Mouse (Mus musculus): ENCODE measurements around the gene Stx3. TPM values are rescaled to one million over a fixed set of nuclear protein-coding genes. Genes with fewer than 3 reads are reported as not detected.

Gene Stx3
- not detected in 2 replicates for polyA plus RNA-seq (2012)

- TF ChIP-seq TAL1 (IDR thresholded peaks at IDR 0.05; ENCODE audit: low read length) (no peak), GATA1 (IDR thresholded peaks at IDR 0.05; ENCODE audit: low read length) (no peak)
- H3K9me3 ChIP-seq (ENCODE audit: control insufficient read depth, low read length): no peaks in the 10 kb centered on the region
- no peaks in the 10 kb centered on the region; the same call in 1 of the 2 replicates for H3K4me1 ChIP-seq (ENCODE audit: control insufficient read depth)
- no peaks in the 10 kb centered on the region for H3K36me3 ChIP-seq (ENCODE audit: control insufficient read depth)
- peaks cover 60% of the 10 kb centered on the region for H3K27me3 ChIP-seq (ENCODE audit: control insufficient read depth)
- peak within 1 kb of the TSS; percentile 33 for H3K4me3 ChIP-seq (replicated peaks)
These were observed at the start of gene Stx3 for GRCm38 (mm10) chr19:11819143-11819700. Stx3 (minus strand) TSS chr19:11819403.

- Histone ChIP-seq H3K4me3 (replicated peaks) (no peak overlapping the region), H3K27me3 (ENCODE audit: control insufficient read depth) (peaks cover 7% of the 10 kb centered on the region), H3K36me3 (ENCODE audit: control insufficient read depth) (no peaks in the 10 kb centered on the region), H3K9me3 (ENCODE audit: control insufficient read depth, low read length) (peaks cover 8% of the 10 kb centered on the region), H3K4me1 (ENCODE audit: control insufficient read depth) (no peaks in the 10 kb centered on the region)
- TF ChIP-seq TAL1 (IDR thresholded peaks at IDR 0.05; ENCODE audit: low read length): no peak
- no peak for TF ChIP-seq GATA1 (IDR thresholded peaks at IDR 0.05; ENCODE audit: low read length)
These were observed 48.6 kb upstream of the Stx3 start for GRCm38 (mm10) chr19:11867837-11868236.

- peaks cover 2% of the 10 kb centered on the region; the same call in 1 of the 2 replicates for H3K9me3 ChIP-seq (ENCODE audit: control insufficient read depth, low read length)
- no peak for TF ChIP-seq TAL1 (IDR thresholded peaks at IDR 0.05; ENCODE audit: low read length)
- TF ChIP-seq GATA1 (IDR thresholded peaks at IDR 0.05; ENCODE audit: low read length): no peak
- no peaks in the 10 kb centered on the region for H3K36me3 ChIP-seq (ENCODE audit: control insufficient read depth)
- H3K4me3 ChIP-seq (replicated peaks): no peak within 1 kb of the TSS
- no peaks in the 10 kb centered on the region for H3K4me1 ChIP-seq (ENCODE audit: control insufficient read depth)
- no peaks in the 10 kb centered on the region for H3K27me3 ChIP-seq (ENCODE audit: control insufficient read depth)
These were observed 41.8 kb upstream of the Stx3 start, which contains the start of gene Olfr1418 for GRCm38 (mm10) chr19:11860966-11861365. Olfr1418 (minus strand) TSS chr19:11861066.

DNA sequence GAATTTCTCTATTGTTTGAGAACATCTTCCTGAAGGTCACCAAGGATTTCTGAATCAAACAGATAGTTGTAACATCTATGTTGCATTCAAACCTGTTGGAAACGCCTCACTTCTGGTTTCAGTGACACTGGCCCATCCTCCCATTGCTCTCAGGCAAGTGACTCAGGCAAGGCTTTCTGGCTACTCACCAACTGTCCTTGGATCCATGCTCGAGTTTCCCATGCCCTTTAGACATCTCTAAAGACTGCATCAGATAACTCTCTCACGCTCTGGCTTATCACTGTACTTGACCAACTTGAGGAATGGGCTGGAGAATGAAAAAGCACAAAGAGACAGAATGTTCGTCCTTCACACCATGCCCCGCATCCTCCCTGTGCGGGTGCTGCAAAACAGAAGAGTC lies 37.3 kb upstream of the Stx3 start:
- no peaks in the 10 kb centered on the region for H3K9me3 ChIP-seq (ENCODE audit: control insufficient read depth, low read length)
- H3K36me3 ChIP-seq (ENCODE audit: control insufficient read depth): no peaks in the 10 kb centered on the region
- TF ChIP-seq GATA1 (IDR thresholded peaks at IDR 0.05; ENCODE audit: low read length): no peak
- no peak for TF ChIP-seq TAL1 (IDR thresholded peaks at IDR 0.05; ENCODE audit: low read length)
- H3K4me1 ChIP-seq (ENCODE audit: control insufficient read depth): no peaks in the 10 kb centered on the region
- H3K27me3 ChIP-seq (ENCODE audit: control insufficient read depth): no peaks in the 10 kb centered on the region
- H3K4me3 ChIP-seq (replicated peaks): no peak overlapping the region

DNA sequence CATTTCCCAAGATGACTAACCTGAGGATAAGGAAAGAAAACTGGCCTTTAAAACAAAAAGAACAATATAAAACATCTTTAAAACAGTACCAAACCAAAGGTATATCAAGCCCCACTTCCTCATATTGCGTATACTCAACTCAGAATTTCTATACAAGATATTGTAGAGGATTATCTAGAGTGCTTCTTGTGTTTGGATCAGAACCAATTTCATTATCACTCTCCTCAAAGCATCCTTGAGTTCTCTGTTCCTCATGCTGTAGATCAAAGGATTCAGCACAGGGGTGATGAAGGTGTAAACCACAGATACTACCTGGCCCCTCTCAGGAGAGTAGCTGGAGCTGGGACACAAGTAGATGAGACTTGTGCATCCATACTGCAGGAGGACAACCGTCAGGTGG lies 35.6 kb upstream of the Stx3 start:
- Histone ChIP-seq H3K4me1 (ENCODE audit: control insufficient read depth) (no peaks in the 10 kb centered on the region), H3K27me3 (ENCODE audit: control insufficient read depth) (no peaks in the 10 kb centered on the region), H3K4me3 (replicated peaks) (no peak overlapping the region), H3K9me3 (ENCODE audit: control insufficient read depth, low read length) (no peaks in the 10 kb centered on the region), H3K36me3 (ENCODE audit: control insufficient read depth) (no peaks in the 10 kb centered on the region)
- TF ChIP-seq GATA1 (IDR thresholded peaks at IDR 0.05; ENCODE audit: low read length) (no peak), TAL1 (IDR thresholded peaks at IDR 0.05; ENCODE audit: low read length) (no peak)

DNA sequence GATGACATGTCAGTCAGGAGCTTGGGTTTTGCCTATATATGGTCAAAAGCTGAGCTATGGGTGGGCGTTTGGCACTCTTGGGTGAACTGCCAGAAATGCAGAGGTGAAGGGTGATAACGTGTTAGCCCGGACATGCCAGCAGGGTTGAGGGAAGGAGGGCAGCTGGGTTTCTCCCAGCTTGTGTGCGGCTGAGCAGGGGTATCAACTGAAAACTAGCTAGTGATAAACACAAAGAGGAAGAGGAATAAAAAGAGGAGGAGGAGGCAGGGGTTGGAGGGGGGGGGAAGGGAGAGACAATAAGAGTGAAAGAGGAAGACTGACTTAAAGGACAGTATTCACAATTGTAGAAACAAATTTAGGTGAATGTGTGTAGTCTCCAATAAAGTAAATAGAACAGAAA lies 33.4 kb upstream of the Stx3 start:
- no peaks in the 10 kb centered on the region for H3K36me3 ChIP-seq (ENCODE audit: control insufficient read depth)
- no peaks in the 10 kb centered on the region for H3K27me3 ChIP-seq (ENCODE audit: control insufficient read depth)
- no peak overlapping the region for H3K4me3 ChIP-seq (replicated peaks)
- no peaks in the 10 kb centered on the region for H3K9me3 ChIP-seq (ENCODE audit: control insufficient read depth, low read length)
- no peak for TF ChIP-seq TAL1 (IDR thresholded peaks at IDR 0.05; ENCODE audit: low read length)
- no peak for TF ChIP-seq GATA1 (IDR thresholded peaks at IDR 0.05; ENCODE audit: low read length)
- H3K4me1 ChIP-seq (ENCODE audit: control insufficient read depth): no peaks in the 10 kb centered on the region

DNA sequence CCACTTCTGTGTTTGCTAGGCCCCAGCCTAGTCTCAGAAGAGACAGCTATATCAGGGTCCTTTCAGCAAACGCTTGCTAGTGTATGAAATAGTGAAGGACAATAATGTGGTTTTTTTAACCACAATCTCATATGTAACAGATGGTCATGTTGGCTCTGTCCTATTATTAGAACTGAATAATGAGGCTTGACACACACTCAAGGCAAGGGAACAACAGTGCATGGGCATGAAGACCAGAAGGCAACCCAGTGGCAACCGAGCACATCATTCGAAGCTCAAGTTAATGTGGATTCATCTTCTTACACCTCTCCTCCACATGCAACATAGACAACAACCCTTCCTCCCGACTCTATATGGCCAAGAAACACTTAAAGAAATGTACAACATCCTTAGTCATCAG lies 27.1 kb upstream of the Stx3 start:
- TF ChIP-seq TAL1 (IDR thresholded peaks at IDR 0.05; ENCODE audit: low read length) (no peak), GATA1 (IDR thresholded peaks at IDR 0.05; ENCODE audit: low read length) (no peak)
- Histone ChIP-seq H3K27me3 (ENCODE audit: control insufficient read depth) (no peaks in the 10 kb centered on the region), H3K4me3 (replicated peaks) (no peak overlapping the region), H3K4me1 (ENCODE audit: control insufficient read depth) (no peaks in the 10 kb centered on the region), H3K9me3 (ENCODE audit: control insufficient read depth, low read length) (no peaks in the 10 kb centered on the region), H3K36me3 (ENCODE audit: control insufficient read depth) (no peaks in the 10 kb centered on the region)

GRCm38 (mm10) chr19:11839119-11839518 lies 19.9 kb upstream of the Stx3 start, which contains the start of gene Olfr1417:
Olfr1417 (minus strand) TSS chr19:11839219.
- no peaks in the 10 kb centered on the region for H3K4me1 ChIP-seq (ENCODE audit: control insufficient read depth)
- no peak for TF ChIP-seq GATA1 (IDR thresholded peaks at IDR 0.05; ENCODE audit: low read length)
- TF ChIP-seq TAL1 (IDR thresholded peaks at IDR 0.05; ENCODE audit: low read length): no peak
- H3K9me3 ChIP-seq (ENCODE audit: control insufficient read depth, low read length): no peaks in the 10 kb centered on the region
- no peak within 1 kb of the TSS for H3K4me3 ChIP-seq (replicated peaks)
- H3K36me3 ChIP-seq (ENCODE audit: control insufficient read depth): no peaks in the 10 kb centered on the region
- H3K27me3 ChIP-seq (ENCODE audit: control insufficient read depth): no peaks in the 10 kb centered on the region

- H3K9me3 ChIP-seq (ENCODE audit: control insufficient read depth, low read length): no peaks in the 10 kb centered on the region
- no peaks in the 10 kb centered on the region for H3K36me3 ChIP-seq (ENCODE audit: control insufficient read depth)
- peaks cover 23% of the 10 kb centered on the region for H3K27me3 ChIP-seq (ENCODE audit: control insufficient read depth)
- H3K4me1 ChIP-seq (ENCODE audit: control insufficient read depth): no peaks in the 10 kb centered on the region
- no peak for TF ChIP-seq TAL1 (IDR thresholded peaks at IDR 0.05; ENCODE audit: low read length)
- TF ChIP-seq GATA1 (IDR thresholded peaks at IDR 0.05; ENCODE audit: low read length): no peak
- H3K4me3 ChIP-seq (replicated peaks): no peak overlapping the region
These were observed 4.3 kb upstream of the Stx3 start for GRCm38 (mm10) chr19:11823346-11824065.

Data from erythroblast, embryonic 14.5 days (primary cell).